Mouse (Mus musculus): Measurements from ENCODE around the gene Lta.

Lta gene

GRCm38 (mm10) chr17:35204494-35205379 lies at the start of gene Lta:
Gene Lta (minus strand): TSS chr17:35205351.
- 68% methylated on average over 20 of the region's 20 CpGs for WGBS

GRCm38 (mm10) chr17:35254241-35255098 lies 49.3 kb upstream of the Lta start:
- WGBS = 59% methylated on average over 11 of the region's 11 CpGs

GRCm38 (mm10) chr17:35253293-35254093 lies 48.3 kb upstream of the Lta start:
- WGBS = 78% methylated on average over 32 of the region's 32 CpGs

- 63% methylated on average over 18 of the region's 18 CpGs for WGBS
These were observed 47.6 kb upstream of the Lta start for GRCm38 (mm10) chr17:35252619-35253292.

- 81% methylated on average over 5 of the region's 5 CpGs for WGBS
These were observed 46.8 kb upstream of the Lta start for GRCm38 (mm10) chr17:35251981-35252380.

GRCm38 (mm10) chr17:35251162-35251719 lies 46.1 kb upstream of the Lta start:
- WGBS = 70% methylated on average over 15 of the region's 15 CpGs

GRCm38 (mm10) chr17:35250348-35251120 lies 45.4 kb upstream of the Lta start:
- 84% methylated on average over 3 of the region's 3 CpGs for WGBS

GRCm38 (mm10) chr17:35249451-35250197 lies 44.5 kb upstream of the Lta start:
- WGBS = 70% methylated on average over 19 of the region's 19 CpGs

GRCm38 (mm10) chr17:35248986-35249385 lies 43.8 kb upstream of the Lta start:
- 79% methylated on average over 14 of the region's 14 CpGs for WGBS

GRCm38 (mm10) chr17:35247144-35247543 lies 42.0 kb upstream of the Lta start:
- WGBS = 67% methylated on average over 7 of the region's 7 CpGs

GRCm38 (mm10) chr17:35245731-35246623 lies 40.8 kb upstream of the Lta start:
- WGBS = 52% methylated on average over 15 of the region's 15 CpGs

- WGBS = 51% methylated on average over 2 of the region's 2 CpGs
These were observed 39.8 kb upstream of the Lta start for GRCm38 (mm10) chr17:35244999-35245398.

- WGBS = 2% methylated on average over 16 of the region's 16 CpGs
These were observed 37.9 kb upstream of the Lta start for GRCm38 (mm10) chr17:35243086-35243485.

- under 1% methylated on average over 55 of the region's 55 CpGs for WGBS
These were observed 37.1 kb upstream of the Lta start for GRCm38 (mm10) chr17:35242015-35242941.

GRCm38 (mm10) chr17:35241305-35242014 lies 36.3 kb upstream of the Lta start, which contains the start of gene Ddx39b:
Gene Ddx39b (plus strand): TSS chr17:35241746.
- under 1% methylated on average over 69 of the region's 69 CpGs for WGBS
